Mouse (Mus musculus) bone marrow, adult 2 months (tissue): Measurements from ENCODE around the gene Dynlrb2.

ENCODE experiments used
- CTCF ChIP-seq: fragments of 200-500 bp; IDR thresholded peaks from 2 replicates; pipeline ENCODE4 v1.5.1; 2011; ENCODE audit warnings: low read length, control low read depth; ENCODE audit not compliant: control insufficient read depth, insufficient read depth
- POLR2A ChIP-seq: fragments of 200-500 bp; IDR thresholded peaks from 2 replicates; pipeline ENCODE4 v1.6.1; 2011; ENCODE audit warnings: low read depth, mild to moderate bottlenecking, control low read depth, low read length, borderline replicate concordance; ENCODE audit not compliant: control insufficient read depth

DNA sequence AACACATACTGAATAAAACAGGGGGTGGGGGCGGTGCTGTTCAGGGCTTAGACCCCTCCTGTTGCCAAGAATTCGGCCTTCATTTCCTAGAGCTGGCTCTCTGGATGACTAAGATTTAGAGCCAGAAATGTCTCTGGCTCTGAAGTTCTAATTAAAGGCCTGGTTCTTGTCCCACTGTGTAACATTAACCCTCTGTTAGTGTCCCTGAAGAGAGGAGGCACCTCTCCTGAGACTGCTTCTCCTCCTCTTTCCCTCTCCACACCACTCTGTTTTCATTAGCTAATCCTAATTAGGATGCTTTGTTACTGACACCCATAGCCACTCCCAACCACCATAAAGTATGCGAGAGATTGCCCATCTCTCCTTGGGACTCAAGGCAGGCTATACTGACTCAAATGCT, 22.0 kb upstream of the Dynlrb2 start:
- TF ChIP-seq CTCF: no peak
- TF ChIP-seq POLR2A: no peak
